In genomic region chr10:89149166-89149565, GRCm38 (mm10) we compare ENCODE assay signal across 25 mouse cellular contexts.
A peak's percentile ranks its signal among the peaks of the same experiment; 100 is the strongest.
DNase-seq lines count a peak whose midpoint lies in the region; ATAC-seq and TF ChIP-seq lines count a peak whose summit lies in the region.
"Had no signal": no experiment of that assay in that cellular context is flagged by ENCODE, and none has a peak within 500 bp of the region (broad histone marks: within the 10 kb centered on the region; RNA-seq: fewer than 3 reads in every experiment).

No protein-coding gene starts in this region.

- peak; percentile 31 for DNase-seq in adrenal gland, adult 2 months
- DNase-seq in adrenal gland, adult 8-10 months: no peak
- DNase-seq in kidney, postnatal 25 days: no peak
- peak; percentile 34 for DNase-seq in ovary, postnatal 36 days (ENCODE audit: low spot score)
- DNase-seq in ovary, postnatal 10 days (ENCODE audit: low spot score): no peak
- DNase-seq in lung, adult 2 months: no peak
- DNase-seq: cerebellum, adult 2 months; forebrain, postnatal 0 days; heart, adult 2 months; kidney, adult 2 months; layer of hippocampus, adult 9-11 months; liver; lung, embryonic 14.5 days; lung, postnatal 14 days; midbrain, embryonic 14.5 days; thymus, postnatal 14 days had no signal

- TF ChIP-seq POLR2A in lung, adult 2 months (IDR thresholded peaks at IDR 0.05; ENCODE audit: borderline replicate concordance, extremely low read depth, low read depth, low read length): no peak

- WGBS in kidney, embryonic 16.5 days: 24% methylated on average over 11 of the region's 11 CpGs
- 72% methylated on average over 11 of the region's 11 CpGs for WGBS in lung, adult 2 months

- H3K4me3 ChIP-seq in kidney, embryonic 16.5 days (ENCODE audit: low read length): no peak overlapping the region
- no peak overlapping the region for H3K4me3 ChIP-seq in lung, adult 2 months (replicated peaks; ENCODE audit: extremely low read depth, low read depth, low read length)
- H3K4me3 ChIP-seq: erythroblast, embryonic 14.5 days; forebrain, embryonic 12.5 days; heart, adult 2 months; heart, embryonic 13.5 days; hindbrain, embryonic 10.5 days; hindbrain, embryonic 15.5 days had no signal

- H3K9me3 ChIP-seq in kidney, embryonic 16.5 days (ENCODE audit: low read length): no peaks in the 10 kb centered on the region
- H3K9me3 ChIP-seq: forebrain, embryonic 12.5 days; G1E; heart, embryonic 13.5 days; hindbrain, embryonic 10.5 days; hindbrain, embryonic 15.5 days had no signal

- H3K4me2 ChIP-seq in kidney, embryonic 16.5 days (replicated peaks; ENCODE audit: low read depth, low read length): no peak overlapping the region
- H3K4me2 ChIP-seq: forebrain, embryonic 12.5 days; heart, embryonic 13.5 days; hindbrain, embryonic 15.5 days; lung, embryonic 14.5 days had no signal

- H3K27ac ChIP-seq in kidney, embryonic 16.5 days (ENCODE audit: low read length): no peak overlapping the region
- H3K27ac ChIP-seq: forebrain, embryonic 12.5 days; heart, adult 2 months; heart, embryonic 13.5 days; hindbrain, embryonic 10.5 days; hindbrain, embryonic 15.5 days; liver, embryonic 14.5 days had no signal

- peak; percentile 35; the same call in 1 of the 2 replicates for ATAC-seq in kidney, embryonic 16.5 days (ENCODE audit: low FRiP score, low TSS enrichment)
- ATAC-seq: forebrain, postnatal 0 days; inflammation-experienced regulatory T-cells, adult 6 months had no signal

- H3K36me3 ChIP-seq in kidney, embryonic 16.5 days (ENCODE audit: insufficient read depth, low read length): no peaks in the 10 kb centered on the region
- H3K36me3 ChIP-seq: forebrain, embryonic 12.5 days; G1E; heart, embryonic 13.5 days; hindbrain, embryonic 10.5 days; hindbrain, embryonic 15.5 days had no signal

- H3K27me3 ChIP-seq in kidney, embryonic 16.5 days (ENCODE audit: insufficient read depth, low read length): no peaks in the 10 kb centered on the region
- H3K27me3 ChIP-seq: forebrain, embryonic 12.5 days; heart, embryonic 13.5 days; hindbrain, embryonic 15.5 days had no signal

- TF ChIP-seq CTCF in lung, adult 2 months (IDR thresholded peaks at IDR 0.05; ENCODE audit: insufficient read depth, low read length): no peak

- peaks cover 5% of the 10 kb centered on the region; the same call in 1 of the 2 replicates for H3K4me1 ChIP-seq in kidney, embryonic 16.5 days (ENCODE audit: insufficient read depth, low read length)
- H3K4me1 ChIP-seq in lung, adult 2 months (ENCODE audit: control insufficient read depth, insufficient read depth, low read length): no peaks in the 10 kb centered on the region
- H3K4me1 ChIP-seq: forebrain, embryonic 12.5 days; hindbrain, embryonic 15.5 days had no signal

- H3K9ac ChIP-seq in kidney, embryonic 16.5 days (replicated peaks; ENCODE audit: low read length): no peak overlapping the region
- H3K9ac ChIP-seq: forebrain, embryonic 12.5 days; forebrain, postnatal 0 days; heart, embryonic 13.5 days; hindbrain, embryonic 15.5 days; liver, embryonic 14.5 days; lung, embryonic 14.5 days had no signal

Comparison
In these comparisons a context has a peak if more than half of its experiments do, and no peak if none do; other contexts are left out.
1. DNase-seq: peak in adrenal gland, adult 2 months (single experiment) and ovary, postnatal 36 days (single experiment); none in adrenal gland, adult 8-10 months (single experiment), kidney, postnatal 25 days (0 of 2), ovary, postnatal 10 days (single experiment) and lung, adult 2 months (single experiment).